Mouse (Mus musculus) sigmoid colon, adult 10 weeks (tissue): ENCODE measurements around the gene Vmn2r56. TPM values are rescaled to one million over a fixed set of nuclear protein-coding genes. Genes with fewer than 3 reads are reported as not detected.

Source experiments
- polyA plus RNA-seq: library from polyadenylated mRNA; stranded (reverse); fragments of 350-450 nt; fragmentation: Illumina TruSeq; extraction: RNeasy Lipid Tissue Mini Kit (QIAGEN cat#74804); gene quantifications from one replicate; pipeline ENCODE4 v1.2.3, GENCODE M21; 2014; ENCODE audit warnings: low read depth, low replicate concordance

Vmn2r56 gene
- polyA plus RNA-seq: not detected

GRCm38 (mm10) chr7:12734904-12735303 is at the start of gene Vmn2r56:
Vmn2r56 (minus strand) TSS chr7:12735004.

GRCm38 (mm10) chr7:12684903-12685302 is 49.9 kb downstream of the Vmn2r56 start, which contains the start of gene Vmn2r55:
Vmn2r55 (minus strand) TSS chr7:12685003.

GRCm38 (mm10) chr7:12640219-12640618 is 94.6 kb downstream of the Vmn2r56 start, which contains the start of gene Vmn2r54:
Vmn2r54 (minus strand) TSS chr7:12640319.

Other genes with a start within 250 kb of the Vmn2r56 start
- not detected for gene 2900092C05Rik, start 222.5 kb downstream of the Vmn2r56 start, polyA plus RNA-seq
- gene Vmn2r53, start 126.2 kb downstream of the Vmn2r56 start, polyA plus RNA-seq: not detected
- gene Vmn2r54, start 94.7 kb downstream of the Vmn2r56 start, polyA plus RNA-seq: not detected
- not detected for gene Vmn2r55, start 50.0 kb downstream of the Vmn2r56 start, polyA plus RNA-seq
- gene Zscan18, start 68.6 kb upstream of the Vmn2r56 start, polyA plus RNA-seq: 0.85 TPM
- 30.5 TPM for gene Zfp329, start 83.9 kb upstream of the Vmn2r56 start, polyA plus RNA-seq
- 39.9 TPM for gene Zfp110, start 99.8 kb upstream of the Vmn2r56 start, polyA plus RNA-seq
- gene Zfp128, start 146.2 kb upstream of the Vmn2r56 start, polyA plus RNA-seq: 3.1 TPM
- gene Zscan22, start 162.8 kb upstream of the Vmn2r56 start, polyA plus RNA-seq: 4.5 TPM
- 29.4 TPM for gene Rps5, start 187.3 kb upstream of the Vmn2r56 start, polyA plus RNA-seq
- 0.35 TPM for gene Rnf225, start 192.4 kb upstream of the Vmn2r56 start, polyA plus RNA-seq
- gene Zfp324, start 230.8 kb upstream of the Vmn2r56 start, polyA plus RNA-seq: 2.2 TPM
- 2.7 TPM for gene Zfp446, start 242.8 kb upstream of the Vmn2r56 start, polyA plus RNA-seq